Mouse (Mus musculus) embryonic fibroblast, embryonic 13.5 days (primary cell): ENCODE measurements around the gene Dus1l.

Source experiments
- CTCF ChIP-seq: IDR thresholded peaks from 2 replicates; pipeline ENCODE4 v1.5.1; 2011; ENCODE audit warnings: mild to moderate bottlenecking, control low read depth, low read length, moderate library complexity, borderline replicate concordance; ENCODE audit not compliant: insufficient read depth
- POLR2A ChIP-seq: IDR thresholded peaks from 2 replicates; pipeline ENCODE4 v1.6.1; 2011; ENCODE audit warnings: low read depth, mild to moderate bottlenecking, control low read depth, low read length, moderate library complexity

DNA sequence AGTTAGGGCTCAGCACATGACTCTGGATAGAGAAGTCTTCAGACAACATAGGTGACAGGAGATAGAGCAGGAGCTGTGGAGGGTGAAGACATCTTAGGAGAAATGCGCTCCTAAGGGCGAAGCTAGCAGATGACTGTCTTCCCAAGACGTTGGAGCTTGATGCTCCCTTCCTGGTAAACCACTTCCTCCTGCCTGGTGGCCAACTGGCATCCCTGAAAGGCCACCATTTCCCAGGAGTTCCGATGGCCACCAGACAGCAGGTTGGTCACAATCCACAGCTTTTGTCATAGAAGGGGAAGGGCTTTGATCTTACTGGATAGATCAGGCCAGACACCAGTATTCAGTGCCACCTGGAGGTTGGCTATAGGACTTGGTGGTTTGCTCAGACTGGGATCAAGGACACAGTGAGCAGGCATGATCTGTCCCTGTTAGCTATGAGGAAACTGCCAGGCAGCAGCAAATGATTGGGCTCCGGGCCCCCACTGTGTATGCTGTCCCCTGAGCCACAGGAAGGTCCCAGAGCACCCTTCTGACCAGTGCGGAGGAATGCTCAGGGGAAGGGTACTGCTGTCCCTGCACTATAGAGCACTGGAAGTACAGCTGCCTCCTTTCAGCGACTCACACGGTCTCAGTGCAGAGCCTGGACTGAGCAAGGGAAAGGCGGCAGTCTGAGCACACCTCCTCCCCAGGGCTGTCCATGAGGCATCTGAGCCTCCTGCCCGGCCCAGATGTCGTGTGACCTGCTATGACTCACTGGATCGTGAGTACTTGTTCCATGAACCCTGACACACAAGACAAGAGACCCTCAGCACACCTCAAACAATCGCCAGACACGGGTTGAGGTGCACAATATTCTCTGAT, 34.2 kb downstream of the Dus1l start:
- TF ChIP-seq CTCF: no peak
- no peak for TF ChIP-seq POLR2A
